Mouse (Mus musculus) cerebellum, adult 2 months (tissue): ENCODE results near the gene Mta1.

Experiments
- CTCF ChIP-seq: fragments of 200-500 bp; IDR thresholded peaks from 2 replicates; pipeline ENCODE4 v1.5.1; 2011; ENCODE audit warnings: low read depth, mild to moderate bottlenecking, control low read depth, low read length, moderate library complexity, borderline replicate concordance; ENCODE audit not compliant: insufficient read depth
- POLR2A ChIP-seq: fragments of 200-500 bp; IDR thresholded peaks from 2 replicates; pipeline ENCODE4 v1.6.1; 2011; ENCODE audit warnings: low read length, control low read depth, borderline replicate concordance; ENCODE audit not compliant: insufficient read depth

- no peak for TF ChIP-seq CTCF
- no peak for TF ChIP-seq POLR2A
Observed at GRCm38 (mm10) chr12:113138901-113139864, 41.1 kb downstream of the Mta1 start.
